Mouse (Mus musculus) olfactory bulb, adult 2 months (tissue): Measurements from ENCODE around the gene Vstm2b. TPM values are rescaled to one million over a fixed set of nuclear protein-coding genes. Genes with fewer than 3 reads are reported as not detected.

Source experiments
- H3K27ac ChIP-seq: fragments of 200-500 bp; 2 replicates; pipeline ENCODE4 v1.5.1; 2012; ENCODE audit warnings: low read depth, low read length; ENCODE audit not compliant: insufficient read depth
- H3K4me1 ChIP-seq: fragments of 200-500 bp; 2 replicates; pipeline ENCODE4 v1.6.1; 2012; ENCODE audit warnings: low read length; ENCODE audit not compliant: control insufficient read depth, insufficient read depth
- H3K4me3 ChIP-seq: fragments of 200-500 bp; 2 replicates; pipeline ENCODE4 v1.5.1; 2012; ENCODE audit warnings: mild to moderate bottlenecking, low read depth, low read length, moderate library complexity; ENCODE audit not compliant: insufficient read depth
- CTCF ChIP-seq: fragments of 200-500 bp; IDR thresholded peaks from 2 replicates; pipeline ENCODE4 v1.5.1; 2012; ENCODE audit warnings: low read depth, mild to moderate bottlenecking, low read length, moderate library complexity; ENCODE audit not compliant: insufficient read depth
- POLR2A ChIP-seq: fragments of 200-500 bp; IDR thresholded peaks from 2 replicates; pipeline ENCODE4 v1.6.1; 2012; ENCODE audit warnings: mild to moderate bottlenecking, low read depth, low read length, moderate library complexity; ENCODE audit not compliant: insufficient read depth
- WGBS: fragments of 180-500 bp; shearing (Covaris S2); methylation state at CpG from one replicate; pipeline ENCODE4 v1.1.7; 2018; 5-methylcytosine and 5-hydroxymethylcytosine counted together
- polyA plus RNA-seq: library from polyadenylated mRNA; stranded (reverse); fragments of >200 nt; gene quantifications from 2 replicates; pipeline ENCODE4 v1.2.4, GENCODE M21; 2012; ENCODE audit warnings: low replicate concordance; ENCODE audit not compliant: missing spikeins, insufficient read depth, insufficient read length

Vstm2b gene
- polyA plus RNA-seq, 1 experiment = not detected

GRCm38 (mm10) chr7:40901201-40901600, 3.1 kb downstream of the Vstm2b start:
- no peak overlapping the region for H3K27ac ChIP-seq
- WGBS = 2% methylated on average over 16 of the region's 16 CpGs
- H3K4me1 ChIP-seq = peaks cover 22% of the 10 kb centered on the region
- TF ChIP-seq POLR2A (no peak), CTCF (peak; percentile 70)
- H3K4me3 ChIP-seq = no peak overlapping the region; the same call in 1 of the 2 replicates

GRCm38 (mm10) chr7:40902506-40902905, 4.4 kb downstream of the Vstm2b start:
- 26% methylated on average over 28 of the region's 28 CpGs for WGBS
- no peak for TF ChIP-seq POLR2A
- TF ChIP-seq CTCF = no peak
- peaks cover 29% of the 10 kb centered on the region for H3K4me1 ChIP-seq
- H3K4me3 ChIP-seq = peak overlapping the region; percentile 14
- H3K27ac ChIP-seq = no peak overlapping the region

DNA sequence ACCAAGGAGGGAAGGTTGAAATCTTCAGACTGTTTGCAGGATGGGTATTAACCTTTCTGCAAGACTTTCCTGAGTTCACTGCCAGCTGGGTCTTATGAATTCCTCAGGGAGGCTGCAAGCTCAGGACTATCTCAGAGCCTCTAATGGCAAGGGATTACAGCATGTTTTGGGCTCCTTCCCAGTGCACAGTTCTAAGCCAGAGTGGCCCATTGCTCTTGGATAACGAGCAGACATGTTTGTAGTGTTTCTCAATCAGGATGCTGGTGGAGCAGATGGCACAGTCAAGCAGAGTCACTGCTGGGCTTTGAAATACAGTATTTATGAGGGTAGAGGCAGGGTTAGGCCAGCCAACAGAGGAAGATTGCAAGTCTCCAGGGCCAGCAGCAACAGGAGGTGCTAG, 8.4 kb downstream of the Vstm2b start:
- Histone ChIP-seq H3K4me1 (peaks cover 19% of the 10 kb centered on the region), H3K27ac (no peak overlapping the region), H3K4me3 (no peak overlapping the region)
- TF ChIP-seq POLR2A = no peak
- TF ChIP-seq CTCF = no peak
- 62% methylated on average over 1 of the region's 1 CpGs for WGBS

- no peak for TF ChIP-seq CTCF
- TF ChIP-seq POLR2A = no peak
- WGBS = 32% methylated on average over 3 of the region's 3 CpGs
- H3K27ac ChIP-seq = peak overlapping the region; percentile 39
- H3K4me3 ChIP-seq = no peak overlapping the region
- peaks cover 27% of the 10 kb centered on the region for H3K4me1 ChIP-seq
Measured at GRCm38 (mm10) chr7:40916761-40917160, 18.6 kb downstream of the Vstm2b start.

DNA sequence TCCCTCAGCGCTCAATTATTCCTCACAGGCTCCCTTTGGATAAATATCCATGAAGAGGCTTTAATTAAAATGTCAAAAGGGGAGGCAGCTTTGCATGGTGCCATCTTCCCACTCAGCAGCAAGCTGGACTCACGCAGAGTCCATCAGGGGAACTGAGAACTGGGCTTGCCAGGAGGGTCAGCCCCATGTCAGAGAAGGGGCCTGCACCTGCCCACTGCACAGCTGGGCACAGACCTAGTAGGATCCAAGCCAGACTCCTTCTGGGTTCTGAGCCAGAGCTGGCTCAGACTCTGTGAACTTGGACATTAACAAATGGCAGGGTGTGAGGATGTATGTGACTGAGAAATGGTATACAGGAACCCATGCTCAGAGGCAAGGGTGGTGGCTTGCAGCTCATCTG, 22.0 kb downstream of the Vstm2b start:
- 0 out of 2 replicates have a peak overlapping the region, but pooled peaks have one; percentile 17 for H3K27ac ChIP-seq
- TF ChIP-seq CTCF = no peak
- no peak overlapping the region for H3K4me3 ChIP-seq
- peaks cover 27% of the 10 kb centered on the region for H3K4me1 ChIP-seq
- 45% methylated on average over 2 of the region's 2 CpGs for WGBS

GRCm38 (mm10) chr7:40921281-40921680, 23.2 kb downstream of the Vstm2b start:
- Histone ChIP-seq H3K4me3 (no peak overlapping the region), H3K27ac (0 out of 2 replicates have a peak overlapping the region, but pooled peaks have one; percentile 15), H3K4me1 (peaks cover 27% of the 10 kb centered on the region)
- 53% methylated on average over 6 of the region's 6 CpGs for WGBS
- TF ChIP-seq POLR2A (no peak), CTCF (no peak)

- Histone ChIP-seq H3K4me1 (peaks cover 19% of the 10 kb centered on the region), H3K27ac (no peak overlapping the region)
- TF ChIP-seq CTCF (no peak), POLR2A (no peak)
Measured at GRCm38 (mm10) chr7:40922871-40923270, 24.7 kb downstream of the Vstm2b start.

DNA sequence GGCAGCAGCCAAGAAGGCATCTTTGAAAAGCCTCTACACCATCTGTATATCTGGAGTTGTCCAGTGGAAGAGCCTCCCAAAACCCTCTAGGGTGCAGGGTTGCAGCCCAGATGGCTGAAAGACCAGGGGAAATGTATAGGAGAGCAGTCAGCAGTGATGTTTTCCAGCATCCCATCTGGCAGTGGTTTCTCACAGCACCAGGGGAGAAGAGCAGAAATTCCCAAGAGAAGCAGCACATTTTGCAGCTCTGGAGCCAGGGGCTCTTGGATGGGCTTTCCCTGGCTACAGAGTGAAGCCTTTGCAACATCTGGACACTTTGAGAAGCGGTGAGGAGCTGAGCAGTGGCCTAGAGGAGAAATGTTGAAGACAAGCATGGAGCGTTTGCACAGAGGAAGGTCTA, 30.3 kb downstream of the Vstm2b start:
- TF ChIP-seq CTCF = no peak
- TF ChIP-seq POLR2A = no peak
- WGBS = 85% methylated on average over 2 of the region's 2 CpGs
- Histone ChIP-seq H3K27ac (no peak overlapping the region), H3K4me1 (no peaks in the 10 kb centered on the region), H3K4me3 (no peak overlapping the region)

More at GRCm38 (mm10) chr7:40922871-40923270, 24.7 kb downstream of the Vstm2b start:
- no peak overlapping the region for H3K4me3 ChIP-seq
- 75% methylated on average over 4 of the region's 4 CpGs for WGBS

DNA sequence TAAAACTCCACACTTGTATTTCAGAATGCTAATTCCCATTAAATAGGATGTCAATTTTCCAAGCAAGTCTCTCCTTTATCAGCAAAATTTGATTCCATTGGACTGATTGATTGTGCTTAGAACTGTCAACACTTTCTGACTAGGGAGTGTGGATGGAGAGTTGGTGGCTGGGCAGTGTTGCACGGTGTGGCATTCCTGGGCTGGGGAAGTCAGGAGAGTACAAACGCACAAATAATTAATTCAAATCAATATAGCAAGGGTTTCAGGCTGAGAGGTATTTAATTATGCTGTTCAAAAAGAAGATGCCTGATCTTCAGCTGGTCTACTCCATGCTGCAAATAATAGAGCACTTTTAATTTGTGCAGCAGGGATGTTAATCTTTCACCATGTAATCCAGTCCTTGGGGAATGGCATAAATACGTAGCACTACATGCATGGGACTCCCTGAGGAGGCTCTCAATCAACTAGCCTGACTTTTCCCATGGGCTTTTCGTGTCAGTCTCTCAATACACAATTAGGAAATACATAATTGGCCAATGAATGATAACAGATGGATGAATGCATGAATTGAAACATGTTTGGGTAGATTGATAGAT, 38.6 kb downstream of the Vstm2b start:
- H3K4me3 ChIP-seq = no peak overlapping the region
- no peak overlapping the region for H3K27ac ChIP-seq
- H3K4me1 ChIP-seq = no peaks in the 10 kb centered on the region
- 48% methylated on average over 4 of the region's 4 CpGs for whole genome bisulfite sequencing
- TF ChIP-seq POLR2A (no peak), CTCF (no peak)
